Mouse (Mus musculus) frontal cortex, adult 2 months (tissue): Measurements from ENCODE around the gene Ttc3. TPM values are rescaled to one million over a fixed set of nuclear protein-coding genes. Genes with fewer than 3 reads are reported as not detected.

Experiments used
- DNase-seq, 2 experiments: peaks; one replicate each; pipeline ENCODE4 v3.0.0; 2022; ENCODE audit warnings: low spot score in 1 of 2; ENCODE audit errors: extremely low spot score in 1 of 2
- polyA plus RNA-seq: library from polyadenylated mRNA; depleted of rRNA; stranded (reverse); fragments of >200 nt; gene quantifications from 2 replicates; pipeline ENCODE4 v1.2.3, GENCODE M21; 2012

The Ttc3 gene
- polyA plus RNA-seq, 1 experiment: 363 TPM

GRCm38 (mm10) chr16:94356776-94357494, 13.5 kb upstream of the Ttc3 start:
- DNase-seq: no peak

GRCm38 (mm10) chr16:94358091-94358490, 12.3 kb upstream of the Ttc3 start:
- DNase-seq: no peak

GRCm38 (mm10) chr16:94360578-94361350, 9.7 kb upstream of the Ttc3 start:
- no peak for DNase-seq

- peak; percentile 87 to 90 for DNase-seq
Measured at GRCm38 (mm10) chr16:94362174-94362873, 8.1 kb upstream of the Ttc3 start.

GRCm38 (mm10) chr16:94363814-94364213, 6.6 kb upstream of the Ttc3 start:
- no peak for DNase-seq

- DNase-seq: no peak
Measured at GRCm38 (mm10) chr16:94365435-94365834, 5.0 kb upstream of the Ttc3 start.

- no peak for DNase-seq
Measured at GRCm38 (mm10) chr16:94369596-94370172, 734 bp upstream of the Ttc3 start.

GRCm38 (mm10) chr16:94370915-94371300, 490 bp downstream of the Ttc3 start:
- DNase-seq: peak in 1 of 2 experiments; percentile 37

- peak; percentile 32 to 63 for DNase-seq
Measured at GRCm38 (mm10) chr16:94371301-94371931, 998 bp downstream of the Ttc3 start, which contains the start of gene Pigp. Pigp (minus strand) TSS chr16:94371842.

- DNase-seq: no peak
Measured at GRCm38 (mm10) chr16:94379386-94379785, 9.0 kb downstream of the Ttc3 start.

- no peak for DNase-seq
Measured at GRCm38 (mm10) chr16:94383277-94383676, 12.9 kb downstream of the Ttc3 start.

GRCm38 (mm10) chr16:94387690-94388089, 17.3 kb downstream of the Ttc3 start:
- DNase-seq: no peak

GRCm38 (mm10) chr16:94392299-94392698, 21.9 kb downstream of the Ttc3 start:
- DNase-seq: no peak

GRCm38 (mm10) chr16:94395051-94395450, 24.6 kb downstream of the Ttc3 start:
- no peak for DNase-seq

- DNase-seq: no peak
Measured at GRCm38 (mm10) chr16:94396641-94397040, 26.2 kb downstream of the Ttc3 start.

- DNase-seq: no peak
Measured at GRCm38 (mm10) chr16:94399141-94399540, 28.7 kb downstream of the Ttc3 start.

- no peak for DNase-seq
Measured at GRCm38 (mm10) chr16:94401636-94402035, 31.2 kb downstream of the Ttc3 start.

- DNase-seq: peak in 1 of 2 experiments; percentile 41
Measured at GRCm38 (mm10) chr16:94402185-94402584, 31.8 kb downstream of the Ttc3 start.

GRCm38 (mm10) chr16:94411287-94411686, 40.9 kb downstream of the Ttc3 start:
- no peak for DNase-seq

- no peak for DNase-seq
Measured at GRCm38 (mm10) chr16:94412198-94412597, 41.8 kb downstream of the Ttc3 start.
